Mouse (Mus musculus): ENCODE measurements around the gene Wdfy4.

Gene Wdfy4

GRCm38 (mm10) chr14:33185068-33185800 is at the start of gene Wdfy4:
Gene Wdfy4, minus strand, starts transcription at chr14:33185508.
- DNase-seq (ENCODE audit: low spot score) = no peak

GRCm38 (mm10) chr14:33232048-33232447 is 46.7 kb upstream of the Wdfy4 start:
- no peak for DNase-seq (ENCODE audit: low spot score)

DNA sequence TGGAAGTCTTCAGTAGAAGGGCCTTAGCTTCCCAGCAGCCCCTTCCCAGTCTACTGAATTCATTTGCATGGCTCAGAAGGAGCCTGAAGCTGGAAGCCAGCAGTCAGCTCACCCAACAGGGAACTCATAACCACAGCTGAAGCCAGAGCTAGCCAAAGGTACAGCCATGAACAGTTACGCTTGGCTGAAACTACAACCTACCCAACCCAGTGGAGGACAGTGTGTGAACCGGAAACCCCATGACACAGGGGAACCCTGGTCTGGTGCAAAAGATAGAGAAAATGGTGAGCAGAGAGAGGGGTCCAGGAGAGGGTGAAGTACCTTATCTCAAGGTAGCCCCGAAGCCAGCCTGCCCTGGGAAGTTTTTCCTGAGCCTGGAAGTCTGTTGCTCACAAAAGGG is 46.0 kb upstream of the Wdfy4 start:
- DNase-seq (ENCODE audit: low spot score) = no peak

- DNase-seq (ENCODE audit: low spot score) = no peak
Observed at GRCm38 (mm10) chr14:33230672-33231071, 45.4 kb upstream of the Wdfy4 start.

- DNase-seq (ENCODE audit: low spot score) = no peak
Observed at GRCm38 (mm10) chr14:33225235-33225634, 39.9 kb upstream of the Wdfy4 start.

GRCm38 (mm10) chr14:33216343-33217208 is 31.3 kb upstream of the Wdfy4 start:
- no peak for DNase-seq (ENCODE audit: low spot score)

- no peak for DNase-seq (ENCODE audit: low spot score)
Observed at GRCm38 (mm10) chr14:33215163-33215562, 29.9 kb upstream of the Wdfy4 start.

GRCm38 (mm10) chr14:33214767-33215128 is 29.4 kb upstream of the Wdfy4 start:
- no peak for DNase-seq (ENCODE audit: low spot score)

DNA sequence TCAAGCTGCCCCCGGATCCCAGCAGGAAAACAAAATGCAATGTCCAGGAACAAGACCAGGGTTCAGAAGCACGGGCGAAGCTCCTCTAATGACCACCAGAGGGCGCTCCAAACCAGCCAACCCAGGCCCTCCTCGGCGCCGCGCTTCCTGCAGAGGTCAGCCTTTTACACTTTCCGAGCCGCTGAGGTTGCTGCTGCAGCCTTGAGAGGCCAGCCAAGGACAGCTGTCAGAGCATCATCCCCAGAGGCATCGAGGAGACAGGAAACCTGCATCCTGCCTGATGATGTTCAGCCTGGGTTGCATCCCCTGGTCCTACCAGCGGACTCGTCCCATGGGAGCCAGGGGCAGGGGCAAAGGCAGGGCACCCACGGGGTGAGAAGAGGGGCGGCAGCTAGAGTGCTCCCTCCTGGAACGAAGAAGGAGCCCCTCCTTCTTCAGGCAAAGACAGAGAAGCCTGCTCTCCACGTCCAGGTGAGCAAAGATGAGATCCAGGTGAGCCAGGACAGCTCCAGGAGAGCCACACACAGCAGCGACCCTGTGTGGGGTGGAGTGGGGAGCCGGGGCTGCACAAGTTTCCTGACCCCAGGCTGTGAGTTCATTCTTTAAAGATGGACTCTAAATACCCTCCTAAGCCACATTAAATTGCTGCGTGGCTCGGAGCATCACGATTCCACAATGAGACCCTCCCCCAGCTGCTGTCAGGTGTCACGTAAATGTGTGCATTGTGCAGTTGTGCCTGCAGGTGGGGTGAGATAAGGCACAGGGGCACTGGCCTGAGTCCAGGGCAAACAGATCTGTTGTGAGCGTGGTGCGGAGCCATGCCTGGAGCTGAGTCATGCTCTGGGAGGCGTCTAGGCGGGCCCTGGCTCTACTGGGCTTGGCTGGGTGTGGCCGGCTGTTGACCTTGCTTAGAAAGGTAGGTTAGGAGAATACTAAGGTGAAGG is 28.8 kb upstream of the Wdfy4 start, which contains the start of gene Arhgap22:
Gene Arhgap22 (plus strand): TSS at position 204 of the 944 bp plus-strand sequence.
- peak; percentile 93 for DNase-seq (ENCODE audit: low spot score)

GRCm38 (mm10) chr14:33212958-33213309 is 27.6 kb upstream of the Wdfy4 start:
- no peak for DNase-seq (ENCODE audit: low spot score)

DNA sequence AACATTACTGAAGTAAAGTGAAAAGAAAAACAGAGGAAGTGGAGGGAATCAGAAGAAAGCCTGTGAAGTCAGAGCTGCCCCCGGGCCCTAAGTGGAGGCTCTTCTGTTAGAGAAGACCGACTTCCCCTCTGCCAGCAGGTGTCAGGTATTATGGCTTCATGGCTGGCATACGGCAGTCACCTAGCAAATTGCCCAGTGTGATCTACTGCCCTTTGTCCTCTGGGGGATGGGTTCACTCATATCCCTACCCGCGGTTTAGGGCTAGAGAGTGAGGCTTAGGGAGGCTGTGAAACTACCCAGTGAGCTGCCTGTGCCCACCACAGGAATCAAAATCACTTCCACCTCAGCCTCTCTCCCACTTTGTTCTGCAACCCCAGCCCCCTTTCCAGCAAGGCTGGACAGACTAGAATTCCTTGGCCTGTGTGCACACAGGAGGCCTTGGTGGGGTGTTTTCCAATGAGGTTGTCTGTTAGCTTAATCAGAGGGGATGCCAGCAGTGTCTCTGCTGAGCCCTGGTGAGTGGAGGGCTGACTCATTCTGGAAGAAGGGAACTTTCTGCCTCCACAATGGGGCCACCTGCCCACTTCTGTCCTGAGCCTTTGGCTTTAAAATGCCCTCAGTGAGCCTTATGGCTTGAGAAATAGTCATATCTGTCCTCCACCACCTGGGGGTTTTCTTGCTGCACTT is 27.1 kb upstream of the Wdfy4 start:
- no peak for DNase-seq (ENCODE audit: low spot score)

DNA sequence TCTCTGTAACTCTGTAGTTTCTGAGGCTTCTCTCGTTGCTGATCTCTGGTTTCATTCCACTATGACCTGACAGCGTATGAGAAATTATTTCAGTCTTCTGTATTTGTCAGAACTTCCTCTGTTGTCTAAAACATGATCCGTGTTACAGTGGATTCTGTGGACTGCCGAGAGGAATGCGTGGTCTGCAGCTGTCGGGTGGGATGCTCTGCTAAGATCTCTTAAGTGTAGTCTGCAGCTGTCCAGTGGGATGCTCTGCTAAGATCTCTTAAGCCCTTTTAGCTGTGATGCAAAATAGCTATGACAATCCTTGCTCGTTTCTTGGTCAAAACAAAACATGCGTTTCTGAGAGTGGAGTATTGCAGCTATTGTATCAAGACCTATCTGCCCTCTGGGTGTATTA is 25.5 kb upstream of the Wdfy4 start:
- DNase-seq (ENCODE audit: low spot score) = no peak

GRCm38 (mm10) chr14:33208331-33208730 is 23.0 kb upstream of the Wdfy4 start:
- no peak for DNase-seq (ENCODE audit: low spot score)

- DNase-seq (ENCODE audit: low spot score) = peak; percentile 64
Observed at GRCm38 (mm10) chr14:33207011-33207410, 21.7 kb upstream of the Wdfy4 start.

DNA sequence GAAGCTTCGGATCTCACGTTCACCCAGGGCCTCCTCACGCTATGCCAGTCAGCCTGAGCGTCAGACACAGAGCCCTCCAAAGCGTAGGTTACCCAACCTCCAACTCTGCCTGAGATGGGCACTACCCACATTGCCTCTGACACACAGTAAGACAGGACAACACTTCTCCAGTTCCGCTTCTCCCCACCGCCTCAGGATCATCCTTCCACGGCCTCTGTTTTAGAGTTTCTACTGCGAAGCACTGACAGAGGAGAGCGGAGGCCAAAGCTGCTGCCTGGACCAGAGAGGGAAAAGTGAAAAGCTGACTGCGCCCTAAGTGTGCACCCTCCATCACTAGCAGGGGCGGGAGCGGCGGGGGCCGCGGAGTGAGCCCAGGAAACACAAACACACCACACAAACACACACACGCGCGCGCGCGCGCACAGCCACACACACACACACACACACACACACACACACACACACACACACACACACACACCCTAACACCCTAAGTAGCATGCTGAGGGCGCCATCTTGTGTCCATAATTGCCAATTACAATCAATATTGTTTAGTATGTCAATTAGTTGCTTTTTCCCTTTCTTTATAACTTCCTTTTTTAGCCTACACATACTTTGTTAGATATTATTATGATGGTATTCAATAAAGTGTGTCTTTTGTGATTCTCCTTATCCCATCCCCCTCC is 20.1 kb upstream of the Wdfy4 start:
- DNase-seq (ENCODE audit: low spot score) = peak; percentile 74

GRCm38 (mm10) chr14:33203777-33204176 is 18.5 kb upstream of the Wdfy4 start:
- no peak for DNase-seq (ENCODE audit: low spot score)

GRCm38 (mm10) chr14:33202885-33203284 is 17.6 kb upstream of the Wdfy4 start:
- DNase-seq (ENCODE audit: low spot score) = no peak

DNA sequence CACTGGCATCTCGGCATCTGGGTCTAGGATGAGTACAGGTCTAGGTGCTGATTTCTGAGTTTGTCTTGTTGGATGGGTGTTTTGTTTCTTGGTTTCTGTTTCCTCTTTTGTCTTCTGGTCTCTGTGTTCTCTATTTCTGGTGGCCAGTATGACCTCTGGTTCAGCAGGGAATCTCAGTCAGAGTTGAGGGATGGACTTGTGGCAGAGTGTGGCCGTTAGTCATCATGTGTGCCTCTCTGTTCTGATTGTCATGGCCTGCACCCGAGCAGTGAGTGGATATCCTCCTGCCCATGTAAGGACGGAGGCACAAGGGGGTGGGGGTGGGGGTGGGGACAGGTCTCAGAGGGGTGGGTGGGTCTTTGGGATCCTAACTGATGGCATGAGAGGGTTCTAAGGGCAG is 16.9 kb upstream of the Wdfy4 start:
- DNase-seq (ENCODE audit: low spot score) = no peak

DNA sequence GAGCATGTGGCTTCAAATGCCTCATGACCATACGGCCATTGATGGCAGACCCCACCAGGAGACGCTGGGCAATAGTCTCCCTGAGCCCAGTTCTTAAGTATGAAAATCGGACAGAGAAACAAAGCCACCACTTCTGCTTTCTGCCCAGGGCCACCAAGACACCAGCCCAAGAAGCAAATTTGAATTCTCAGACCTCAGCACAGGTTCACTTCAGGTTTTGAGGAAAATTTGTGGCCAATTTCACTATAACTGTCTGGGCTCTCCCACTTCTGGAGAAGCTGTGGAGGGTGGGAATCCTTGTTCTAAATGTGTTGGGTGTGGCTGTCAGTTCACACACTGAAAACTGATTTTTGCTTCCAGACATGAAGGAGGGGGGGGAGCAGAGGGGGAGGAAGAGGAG is 8.9 kb upstream of the Wdfy4 start:
- no peak for DNase-seq (ENCODE audit: low spot score)

GRCm38 (mm10) chr14:33193762-33194161 is 8.5 kb upstream of the Wdfy4 start:
- DNase-seq (ENCODE audit: low spot score) = no peak

GRCm38 (mm10) chr14:33190646-33191045 is 5.3 kb upstream of the Wdfy4 start:
- DNase-seq (ENCODE audit: low spot score) = no peak
